Mouse (Mus musculus) mouse trophoblast stem cell (cell line): ENCODE measurements around the gene Paxx.
"Not testable (repeated sequence)": the region's sequence is repeated elsewhere in the genome, so short reads cannot be mapped to it uniquely, and the experiment has no call there.

ENCODE experiments used
- in situ Hi-C, 2 experiments: fragments of 300-500 bp; cut with MseI, MboI; formaldehyde crosslinking; loops; 2 replicates in 1 of 2; 3 replicates in 1 of 2; pipeline ENCODE4 v1.15.1; 2025

Paxx gene

GRCm38 (mm10) chr2:25413436-25413835, 47.5 kb downstream of the Paxx start:
- in situ Hi-C loops, result not testable (repeated sequence)

DNA sequence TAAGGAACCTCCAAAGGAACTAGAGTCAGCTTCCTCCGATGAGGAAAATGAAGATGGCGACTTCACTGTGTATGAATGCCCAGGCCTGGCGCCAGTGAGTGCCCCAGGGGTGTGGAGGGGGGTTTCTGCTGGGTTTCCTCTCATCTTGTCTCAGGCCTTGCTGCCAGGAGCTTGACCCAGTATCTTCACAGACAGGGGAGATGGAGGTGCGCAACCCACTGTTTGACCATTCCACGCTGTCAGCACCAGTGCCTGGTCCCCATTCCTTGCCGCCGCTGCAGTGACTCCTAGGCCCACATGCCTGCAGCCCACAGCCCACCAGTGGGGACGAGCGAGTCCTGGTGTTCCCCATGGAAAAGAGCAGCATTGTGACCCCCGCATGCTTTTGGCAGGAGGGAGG, 52.0 kb downstream of the Paxx start:
- in situ Hi-C loops, result no loop called here
